Mouse (Mus musculus) CH12.LX (cell line): ENCODE data around the gene Mcm9. TPM values are rescaled to one million over a fixed set of nuclear protein-coding genes. Genes with fewer than 3 reads are reported as not detected.

ENCODE experiments used
- DNase-seq: peaks from one replicate; pipeline ENCODE4 v3.0.0-alpha.2; 2013; ENCODE audit errors: extremely low read depth
- H3K27ac ChIP-seq: 2 replicates; pipeline ENCODE4 v1.5.1; 2012; ENCODE audit warnings: low read depth, mild to moderate bottlenecking, control low read depth, moderate library complexity; ENCODE audit not compliant: insufficient read depth
- H3K27me3 ChIP-seq: replicated peaks from 2 replicates; pipeline ENCODE3; 2012; ENCODE audit warnings: inconsistent platforms
- H3K36me3 ChIP-seq, 2 experiments: replicated peaks in 1 of 2; 2 replicates each; pipeline versions ENCODE3 to v1.6.1; 2012; ENCODE audit warnings: inconsistent platforms in 1 of 2, low read length in 1 of 2, mild to moderate bottlenecking in 1 of 2, mixed read lengths in 1 of 2, moderate library complexity in 1 of 2; ENCODE audit not compliant: control insufficient read depth in 1 of 2, insufficient read depth in 1 of 2
- H3K4me1 ChIP-seq, 2 experiments: 2 replicates each; pipeline ENCODE4 v1.6.1; 2012; ENCODE audit warnings: inconsistent platforms in 1 of 2, moderate library complexity in 1 of 2; ENCODE audit not compliant: insufficient read depth in 2 of 2, control insufficient read depth in 1 of 2
- H3K4me2 ChIP-seq: 2 replicates; pipeline ENCODE4 v1.6.1; 2012; ENCODE audit warnings: low read depth, mild to moderate bottlenecking, control low read depth; ENCODE audit not compliant: poor library complexity, insufficient read depth, severe bottlenecking
- H3K4me3 ChIP-seq, 3 experiments: fragments of 150-350 bp in 1 of 3; sonication (generic) in 1 of 3; replicated peaks in 1 of 3; 2 replicates each; pipeline versions ENCODE3 to v1.5.1; 2011 to 2012; ENCODE audit warnings: low read depth in 2 of 3, low read length in 2 of 3, mild to moderate bottlenecking in 2 of 3, moderate library complexity in 2 of 3, control low read depth in 1 of 3, improper control_type of control experiment in 1 of 3, inconsistent platforms in 1 of 3, mixed read lengths in 1 of 3; ENCODE audit not compliant: poor library complexity in 1 of 3
- H3K79me2 ChIP-seq: replicated peaks from 2 replicates; pipeline ENCODE4 v1.6.1; 2012; ENCODE audit warnings: mild to moderate bottlenecking, moderate library complexity; ENCODE audit not compliant: control insufficient read depth, poor library complexity, insufficient read depth, severe bottlenecking; ENCODE audit errors: extremely low read depth
- H3K9ac ChIP-seq: 2 replicates; pipeline ENCODE4 v1.6.1; 2012; ENCODE audit warnings: low read depth, mild to moderate bottlenecking, control low read depth, moderate library complexity; ENCODE audit not compliant: insufficient read depth
- H3K9me3 ChIP-seq: replicated peaks from 2 replicates; pipeline ENCODE3; 2012; ENCODE audit warnings: low read length, inconsistent platforms, mixed read lengths
- CHD2 ChIP-seq: IDR thresholded peaks from 2 replicates; pipeline ENCODE4 v1.6.1; 2011; ENCODE audit warnings: low read length, improper control_type of control experiment
- CTCF ChIP-seq, 2 experiments: IDR thresholded peaks in 1 of 2; conservative IDR thresholded peaks in 1 of 2; 2 replicates each; pipeline ENCODE4 v1.5.1; 2011 to 2012; ENCODE audit warnings: low read depth in 2 of 2, low read length in 2 of 2, improper control_type of control experiment in 1 of 2, inconsistent platforms in 1 of 2, mild to moderate bottlenecking in 1 of 2, moderate library complexity in 1 of 2
- ELF1 ChIP-seq: IDR thresholded peaks from 2 replicates; pipeline ENCODE4 v1.6.1; 2014; ENCODE audit warnings: low read depth, mild to moderate bottlenecking, inconsistent platforms, low read length, improper control_type of control experiment
- EP300 ChIP-seq: IDR thresholded peaks from 2 replicates; pipeline ENCODE4 v1.6.1; 2011; ENCODE audit warnings: low read length, improper control_type of control experiment
- JUN ChIP-seq: IDR thresholded peaks from 2 replicates; pipeline ENCODE4 v1.6.1; 2011; ENCODE audit warnings: low read depth, mild to moderate bottlenecking, low read length, improper control_type of control experiment, moderate library complexity; ENCODE audit not compliant: insufficient read depth
- KAT2A ChIP-seq: IDR thresholded peaks from 2 replicates; pipeline ENCODE4 v1.6.1; 2012; ENCODE audit warnings: low read length, improper control_type of control experiment, inconsistent platforms; ENCODE audit not compliant: insufficient replicate concordance
- MXI1 ChIP-seq: IDR thresholded peaks from 2 replicates; pipeline ENCODE4 v1.6.1; 2011; ENCODE audit warnings: mild to moderate bottlenecking, low read depth, low read length, improper control_type of control experiment
- MYC ChIP-seq: IDR thresholded peaks from 2 replicates; pipeline ENCODE4 v1.6.1; 2011; ENCODE audit warnings: low read depth, mild to moderate bottlenecking, improper control_type of control experiment, low read length
- NELFE ChIP-seq: IDR thresholded peaks from 2 replicates; pipeline ENCODE4 v1.6.1; 2011; ENCODE audit warnings: low read depth, low read length, improper control_type of control experiment
- RAD21 ChIP-seq: IDR thresholded peaks from 2 replicates; pipeline ENCODE4 v1.6.1; 2011; ENCODE audit warnings: low read depth, mild to moderate bottlenecking, low read length, improper control_type of control experiment, moderate library complexity
- SIN3A ChIP-seq: IDR thresholded peaks from 2 replicates; pipeline ENCODE4 v1.6.1; 2012; ENCODE audit warnings: low read length, improper control_type of control experiment, inconsistent platforms
- SMC3 ChIP-seq: IDR thresholded peaks from 2 replicates; pipeline ENCODE4 v1.6.1; 2011; ENCODE audit warnings: low read depth, low read length, improper control_type of control experiment
- UBTF ChIP-seq: IDR thresholded peaks from 2 replicates; pipeline ENCODE4 v1.6.1; 2012; ENCODE audit warnings: low read depth, mild to moderate bottlenecking, inconsistent platforms, low read length, improper control_type of control experiment, moderate library complexity
- USF2 ChIP-seq: conservative IDR thresholded peaks from 2 replicates; pipeline ENCODE4 v1.6.1; 2011; ENCODE audit warnings: low read depth, low read length, improper control_type of control experiment
- ZKSCAN1 ChIP-seq: IDR thresholded peaks from 2 replicates; pipeline ENCODE4 v1.6.1; 2012; ENCODE audit warnings: low read depth, inconsistent platforms, low read length, improper control_type of control experiment, borderline replicate concordance
- ZNF384 ChIP-seq: IDR thresholded peaks from 2 replicates; pipeline ENCODE4 v1.6.1; 2012; ENCODE audit warnings: low read depth, low read length, improper control_type of control experiment, inconsistent platforms
- dilution Hi-C: fragments of 300-500 bp; cut with MboI; formaldehyde crosslinking; loops from 2 replicates; pipeline ENCODE4 v1.14.3; 2020; ENCODE audit warnings: low sequenced_read_pairs; ENCODE audit not compliant: extremely low pct_unique_long_range_greater_than_20kb, extremely low pct_ligation_motif_present
- in situ Hi-C: fragments of 300-500 bp; cut with MboI; formaldehyde crosslinking; loops from 3 replicates; pipeline ENCODE4 v1.14.3; 2019; ENCODE audit warnings: low sequenced_read_pairs, low pct_ligation_motif_present, low pct_unique_long_range_greater_than_20kb, mixed read lengths
- polyA plus RNA-seq: library from polyadenylated mRNA; unstranded; fragments of >175 nt; gene quantifications from 2 replicates; pipeline ENCODE4 v1.2.1, GENCODE M21; 2012; ENCODE audit warnings: low read depth; ENCODE audit not compliant: insufficient read length
- total RNA-seq, 2 experiments: library from RNA; depleted of rRNA; stranded (reverse); fragments of 300-350 nt in 1 of 2; fragments of >200 nt in 1 of 2; gene quantifications; 2 replicates each; pipeline ENCODE4 v1.2.3; 2012 to 2014

Mcm9 gene
- total and polyA plus RNA-seq, 3 experiments: 6.7 to 15.9 (median 9.7) TPM

GRCm38 (mm10) chr10:53612172-53612571, 18.1 kb downstream of the Mcm9 start:
- no peaks in the 10 kb centered on the region for H3K27me3 ChIP-seq
- no peaks in the 10 kb centered on the region for H3K79me2 ChIP-seq
- no peak overlapping the region for H3K9ac ChIP-seq
- H3K4me1 ChIP-seq: peaks cover 3 to 14% of the 10 kb centered on the region in 2 experiments
- H3K36me3 ChIP-seq: peaks cover 50 to 80% of the 10 kb centered on the region in 2 experiments
- in situ Hi-C loops (no loop called here), dilution Hi-C loops (no loop called here)
- no peak overlapping the region for H3K4me3 ChIP-seq
- H3K9me3 ChIP-seq: no peaks in the 10 kb centered on the region
- TF ChIP-seq MYC (no peak), EP300 (no peak), SIN3A (no peak), KAT2A (no peak), JUN (no peak), NELFE (no peak), ELF1 (no peak), USF2 (no peak), ZKSCAN1 (no peak), UBTF (no peak), ZNF384 (no peak), MXI1 (no peak)
- no peak overlapping the region for H3K27ac ChIP-seq
- no peak overlapping the region for H3K4me2 ChIP-seq
- DNase-seq: no peak

DNA sequence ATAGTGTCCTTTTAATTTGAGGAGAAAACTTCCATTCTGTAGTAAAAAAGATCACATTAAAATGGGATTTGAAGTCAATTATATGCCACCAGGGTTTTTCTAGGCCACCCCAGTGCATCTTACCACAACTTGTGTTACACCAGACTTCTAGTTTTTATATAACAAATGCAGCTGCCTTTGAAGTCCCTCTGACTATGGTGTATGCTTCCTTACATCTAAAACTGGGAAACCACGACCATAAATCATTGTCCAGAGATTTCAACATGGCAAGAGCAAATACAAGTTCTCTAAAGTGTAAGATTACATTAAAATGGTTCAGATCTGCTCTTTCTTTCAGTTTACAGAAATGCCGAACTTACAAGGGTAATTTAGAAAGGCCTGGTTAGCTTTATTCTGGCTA, 22.0 kb downstream of the Mcm9 start:
- Histone ChIP-seq H3K27me3 (no peaks in the 10 kb centered on the region), H3K79me2 (peaks cover 10% of the 10 kb centered on the region), H3K9me3 (no peaks in the 10 kb centered on the region), H3K4me2 (no peak overlapping the region), H3K27ac (no peak overlapping the region), H3K4me1 (no peaks in the 10 kb centered on the region), H3K4me3 (no peak overlapping the region), H3K36me3 (peaks cover 54 to 82% of the 10 kb centered on the region in 2 experiments), H3K9ac (no peak overlapping the region)
- in situ Hi-C loops (no loop called here), dilution Hi-C loops (no loop called here)
- TF ChIP-seq UBTF (no peak), MYC (no peak)
- DNase-seq: no peak

DNA sequence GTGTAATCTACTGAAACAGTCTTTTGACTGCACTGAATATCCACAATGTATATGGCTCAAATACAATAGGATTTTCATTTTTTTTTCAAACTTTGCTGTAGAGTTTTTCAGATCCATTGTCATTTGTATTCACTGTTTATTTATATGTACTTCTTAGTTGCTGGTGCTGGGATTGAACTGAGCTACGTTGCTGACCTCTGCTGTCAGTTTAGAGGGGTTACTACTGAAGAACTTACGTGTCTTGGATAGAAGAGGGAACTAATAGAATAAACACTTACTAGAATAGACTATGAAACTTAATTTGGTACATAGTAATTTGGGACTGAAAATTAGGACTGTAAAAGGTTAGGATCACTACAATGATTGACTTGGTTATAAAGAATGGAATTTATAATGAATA, 24.9 kb downstream of the Mcm9 start:
- no peak overlapping the region for H3K4me3 ChIP-seq
- dilution Hi-C loops (no loop called here), in situ Hi-C loops (no loop called here)
- peaks cover 32% of the 10 kb centered on the region for H3K79me2 ChIP-seq
- no peak overlapping the region for H3K27ac ChIP-seq
- no peak for DNase-seq
- no peak overlapping the region for H3K9ac ChIP-seq
- H3K27me3 ChIP-seq: no peaks in the 10 kb centered on the region
- peaks cover 0 to 18% of the 10 kb centered on the region in 2 experiments; a peak in 2 of 4 replicates for H3K4me1 ChIP-seq
- H3K4me2 ChIP-seq: no peak overlapping the region
- peaks cover 51 to 86% of the 10 kb centered on the region in 2 experiments for H3K36me3 ChIP-seq
- no peak for TF ChIP-seq CHD2
- TF ChIP-seq SMC3: no peak
- peak in 1 of 2 experiments; percentile 17; a peak in 1 of 4 replicates for TF ChIP-seq CTCF (conservative IDR thresholded peaks at IDR 0.05 in 1 of 2, IDR thresholded peaks at IDR 0.05 in 1 of 2; ENCODE audit: low read depth in 2 of 2, low read length in 2 of 2)
- TF ChIP-seq RAD21: peak; percentile 4
- no peak for TF ChIP-seq SIN3A
- H3K9me3 ChIP-seq: no peaks in the 10 kb centered on the region
